Mouse (Mus musculus) 3T3-L1 (cell line): ENCODE measurements around the gene Bend4.
A peak's percentile ranks its signal among the peaks of the same experiment; 100 is the strongest.

Experiments
- DNase-seq: peaks from one replicate; pipeline ENCODE4 v3.0.0-alpha.2; 2015; ENCODE audit warnings: low read depth, low spot score

Bend4 gene

DNA sequence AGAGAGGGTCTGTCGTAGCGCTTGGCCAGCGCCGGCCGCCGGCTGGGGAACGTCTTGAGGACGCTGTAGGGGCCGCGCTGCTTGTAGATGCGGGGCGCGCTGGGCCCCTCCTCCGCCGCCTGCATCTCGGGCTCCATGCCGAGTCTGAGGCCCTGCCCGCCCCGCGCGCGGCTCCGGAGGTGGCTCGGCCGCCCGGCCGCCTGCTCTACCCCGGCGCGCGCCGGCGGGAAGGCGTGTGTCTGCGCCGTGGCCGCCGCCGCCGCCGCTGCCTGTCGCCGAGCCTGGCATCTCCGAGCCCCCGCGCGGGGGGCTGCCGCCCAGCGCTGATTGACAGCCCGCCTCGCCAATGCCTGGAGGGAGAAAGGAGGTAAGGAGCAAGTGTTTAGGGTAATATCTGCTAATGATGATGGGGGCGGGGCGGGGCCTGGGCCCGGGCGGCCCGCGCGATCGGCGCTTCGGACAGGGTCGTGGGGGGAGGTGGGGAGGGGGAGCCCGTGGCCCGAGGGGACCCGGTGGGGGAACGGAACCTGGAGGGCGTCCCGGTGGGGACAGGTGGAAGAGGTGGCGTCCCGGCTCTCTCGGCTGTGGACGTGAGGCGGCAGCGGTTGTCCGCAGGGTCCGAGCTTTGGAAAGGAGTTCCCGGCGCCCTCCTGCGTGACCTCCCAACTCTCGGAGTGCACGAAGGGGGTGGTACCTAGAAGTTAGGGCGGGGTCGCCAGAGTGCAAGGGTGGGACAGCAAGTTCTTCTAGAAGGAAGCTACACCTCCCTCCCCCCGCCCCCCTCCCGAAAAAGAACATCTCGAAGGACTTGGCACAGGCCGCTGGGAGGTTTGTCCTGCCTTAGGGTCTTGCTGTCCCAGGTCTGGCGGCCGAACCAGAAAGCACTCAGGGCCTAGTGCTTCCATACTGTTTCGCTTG is at the start of gene Bend4:
TSS of gene Bend4 (minus strand) at position 868 of the 918 bp plus-strand sequence.
- DNase-seq, result peak; percentile 16

DNA sequence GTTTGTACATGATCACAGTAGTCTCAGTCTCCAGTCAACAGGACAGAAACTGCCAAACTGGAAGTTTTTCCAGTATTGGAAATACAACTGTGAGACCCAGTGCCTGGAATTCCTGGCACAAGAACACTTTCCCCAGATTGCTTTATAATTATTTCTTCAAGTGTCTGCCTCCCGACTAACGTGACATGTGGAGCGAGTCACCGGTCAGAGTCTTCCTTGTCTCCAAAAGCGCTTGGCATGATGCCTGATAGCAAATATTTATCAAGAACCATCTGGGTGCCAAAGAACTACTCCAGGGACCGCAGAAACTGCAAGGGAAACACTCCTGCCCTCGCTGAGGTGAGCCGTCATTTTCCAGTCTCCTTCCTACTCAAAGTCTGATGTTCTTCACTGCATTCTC is 45.6 kb upstream of the Bend4 start:
- peak; percentile 19 for DNase-seq

DNA sequence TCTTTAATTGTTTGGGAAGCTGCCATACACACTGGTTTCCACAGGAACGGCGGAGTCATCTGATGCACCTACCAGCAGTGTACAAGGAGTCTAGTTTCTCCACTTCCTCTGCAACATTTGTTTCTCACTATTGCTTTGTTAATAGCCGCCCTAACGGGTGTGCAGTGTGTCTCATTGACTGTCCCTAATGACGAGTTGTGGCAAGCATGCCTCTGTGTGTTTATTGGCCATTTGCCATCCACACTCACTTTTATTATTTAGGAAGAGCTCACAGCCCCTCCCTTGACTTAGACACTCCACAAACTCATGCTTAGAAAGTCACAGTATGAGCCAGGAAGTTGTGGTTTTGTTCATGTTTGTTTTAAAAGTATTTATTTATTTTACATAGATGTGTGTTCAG is 45.0 kb upstream of the Bend4 start:
- no peak for DNase-seq

DNA sequence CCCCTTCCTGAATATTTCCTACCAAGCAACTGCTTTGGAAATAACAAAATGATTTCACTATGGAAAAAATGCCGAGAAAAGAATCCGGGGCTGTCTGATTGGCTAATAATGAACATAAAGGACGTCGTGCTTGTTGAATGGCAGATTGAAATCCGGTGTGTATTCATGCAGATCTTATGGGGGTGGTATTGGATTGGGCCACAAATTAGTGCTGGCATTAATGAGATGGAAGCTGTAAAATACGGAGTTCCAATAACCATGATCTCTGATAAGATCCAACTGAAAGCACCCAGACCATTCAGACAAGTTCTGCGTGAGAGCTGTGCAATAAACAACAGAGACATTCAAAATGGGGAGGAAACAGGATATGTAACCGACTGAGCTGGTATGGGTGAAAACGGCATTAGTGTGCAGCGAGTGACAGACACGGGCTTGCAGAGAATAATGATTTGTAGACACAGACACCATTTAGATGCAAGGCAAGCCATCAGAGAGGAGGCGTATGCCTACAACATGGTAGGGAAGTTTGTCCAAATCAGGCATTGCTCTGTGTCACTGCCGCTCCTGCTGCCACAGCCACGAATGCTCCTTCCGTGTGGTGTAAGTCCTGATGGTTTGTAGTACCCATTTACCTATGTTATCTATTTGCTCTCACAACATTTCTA is 38.9 kb upstream of the Bend4 start:
- DNase-seq, result no peak

DNA sequence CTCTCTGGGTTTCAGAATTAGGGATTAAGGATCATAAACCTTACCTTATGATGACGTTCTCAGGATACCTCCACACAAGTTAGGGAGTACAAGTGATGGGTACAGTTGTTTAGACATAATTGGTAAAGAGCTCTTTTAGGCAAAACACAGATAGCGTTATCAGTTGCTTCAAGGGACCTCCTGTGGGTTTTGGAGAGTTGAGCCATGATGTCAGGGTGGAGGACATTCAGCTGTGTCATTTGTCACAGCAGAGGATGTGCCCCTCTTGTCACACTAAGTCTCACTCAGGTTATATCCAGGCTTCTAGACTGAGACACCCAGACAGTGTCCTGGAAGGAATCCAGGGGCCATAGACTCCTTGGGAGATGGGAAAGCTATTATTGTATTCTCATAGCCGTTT is 36.8 kb upstream of the Bend4 start:
- no peak for DNase-seq

DNA sequence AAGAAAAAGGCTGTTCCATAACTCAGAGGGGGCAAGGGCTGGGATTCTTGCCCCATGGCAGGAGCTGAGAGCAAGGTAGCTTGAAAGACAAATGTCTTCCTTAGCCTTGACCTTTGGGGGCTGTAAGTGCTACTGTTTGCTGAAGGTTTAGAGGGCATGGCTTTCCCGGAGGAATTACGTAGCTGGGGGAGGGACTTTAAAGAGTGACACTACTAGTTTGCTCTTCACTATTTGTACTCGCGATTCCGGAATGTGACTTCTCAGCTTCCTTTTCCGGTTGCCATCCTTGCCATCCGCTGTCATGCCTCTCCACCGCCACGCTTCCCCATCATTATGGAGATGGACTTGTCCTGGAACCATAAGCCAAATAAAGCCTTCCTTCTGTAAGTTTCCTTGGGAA is 35.5 kb upstream of the Bend4 start:
- DNase-seq, result no peak

DNA sequence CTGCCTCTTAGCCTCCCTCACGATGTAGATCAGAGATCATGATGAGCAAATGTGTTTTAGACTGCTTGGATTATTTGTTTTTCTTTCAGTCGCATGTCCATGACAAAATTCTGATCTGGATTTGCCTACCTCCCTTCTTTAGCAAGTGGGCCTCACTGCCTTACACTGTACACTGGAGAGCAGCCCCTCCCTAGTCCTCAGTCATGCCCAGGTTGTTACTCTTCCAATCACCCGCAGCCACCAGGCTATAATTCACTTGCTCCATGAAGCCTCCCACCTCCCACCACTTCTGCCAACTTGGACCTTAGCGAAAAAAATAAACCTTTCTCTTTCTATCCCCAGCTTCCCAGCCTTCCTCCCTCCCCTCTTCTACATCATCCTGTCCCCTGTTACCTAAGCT is 34.2 kb upstream of the Bend4 start:
- DNase-seq, result no peak

DNA sequence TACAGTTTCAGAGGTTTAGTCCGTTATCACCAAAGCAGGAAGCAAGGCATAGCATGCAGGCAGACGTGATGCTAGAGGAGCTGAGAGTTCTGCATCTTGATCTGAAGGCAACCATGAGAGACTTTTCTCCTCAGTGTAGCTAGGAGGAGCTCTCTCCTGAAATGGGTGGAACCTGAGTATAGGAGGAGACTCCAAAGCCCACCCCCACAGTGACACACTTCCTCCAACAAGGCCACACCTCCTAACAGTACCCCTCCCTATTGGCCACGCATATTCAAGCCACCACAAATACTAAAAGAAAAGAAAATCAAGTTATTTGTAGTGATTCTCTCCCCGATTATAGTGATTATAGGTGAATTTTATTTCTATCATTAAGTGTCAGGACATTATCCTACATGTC is 28.7 kb upstream of the Bend4 start:
- DNase-seq, result no peak

DNA sequence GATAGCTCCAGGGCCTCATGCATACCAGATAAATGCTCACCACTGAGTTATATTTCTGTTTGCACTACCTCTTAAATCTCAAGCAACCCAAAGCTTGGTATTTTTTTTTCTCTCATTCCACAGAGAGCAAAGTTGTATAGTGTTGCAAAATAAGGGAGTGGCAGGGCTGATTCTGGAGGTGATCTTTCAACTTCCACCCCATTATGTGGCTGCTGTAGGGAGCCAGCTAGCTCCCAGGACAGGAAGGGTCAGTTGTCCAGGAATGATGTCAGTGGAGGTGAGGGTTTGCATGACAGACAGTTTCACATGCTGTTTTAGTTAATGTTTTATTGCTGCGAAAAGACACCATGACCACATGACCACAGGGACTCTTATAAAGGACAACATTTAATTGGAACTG is 26.2 kb upstream of the Bend4 start:
- DNase-seq, result no peak

DNA sequence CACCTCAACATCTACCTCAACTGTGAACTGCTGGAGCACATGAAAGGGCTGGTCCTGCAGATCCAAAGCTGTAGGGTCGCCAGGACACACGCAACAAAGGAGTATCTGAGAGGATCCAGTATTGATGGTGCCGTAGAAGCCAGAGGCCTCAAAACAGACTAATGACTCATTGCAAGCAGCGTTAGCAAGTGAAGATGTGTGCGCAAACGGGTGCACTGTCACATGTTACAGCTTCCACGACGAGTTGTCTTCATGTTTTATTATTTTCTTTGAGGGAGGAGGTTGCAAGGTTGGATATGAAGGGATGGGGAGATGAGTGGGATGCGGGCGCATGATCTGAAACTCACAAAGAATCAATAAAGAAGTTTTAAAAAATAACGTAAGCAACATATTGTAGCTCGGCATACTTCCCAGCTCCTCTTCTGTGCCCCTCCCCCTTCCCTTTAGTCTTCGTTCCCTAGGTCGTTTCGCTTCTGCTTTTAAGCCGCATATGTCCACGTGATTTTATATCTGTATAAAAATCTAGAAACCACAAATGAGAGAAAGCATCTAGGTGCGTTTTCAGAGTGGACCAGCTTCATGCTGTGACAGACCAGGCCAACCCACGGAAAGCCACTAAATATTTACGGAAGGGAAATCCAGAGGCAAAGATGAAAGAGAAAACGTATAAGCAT is 22.0 kb upstream of the Bend4 start:
- DNase-seq, result no peak

DNA sequence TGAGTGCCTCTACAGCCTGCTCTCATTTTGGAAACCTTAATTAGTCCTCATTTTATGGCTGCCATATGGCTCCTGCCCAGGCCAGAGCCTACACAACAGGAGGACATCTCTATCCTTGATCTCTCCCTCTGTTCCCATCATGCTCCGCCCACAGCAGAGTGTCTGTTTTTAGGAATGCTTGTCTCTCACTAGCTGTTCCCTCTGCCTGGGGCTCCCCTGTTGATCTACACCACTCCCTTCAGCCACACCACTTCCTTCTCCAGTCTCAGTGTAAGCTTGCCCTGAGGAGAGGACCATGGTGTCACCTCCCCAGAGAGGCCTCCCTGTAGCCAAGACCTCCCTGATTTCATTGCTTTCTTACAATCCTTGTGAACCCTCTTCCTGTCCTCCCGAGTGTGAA is 18.4 kb upstream of the Bend4 start:
- no peak for DNase-seq

DNA sequence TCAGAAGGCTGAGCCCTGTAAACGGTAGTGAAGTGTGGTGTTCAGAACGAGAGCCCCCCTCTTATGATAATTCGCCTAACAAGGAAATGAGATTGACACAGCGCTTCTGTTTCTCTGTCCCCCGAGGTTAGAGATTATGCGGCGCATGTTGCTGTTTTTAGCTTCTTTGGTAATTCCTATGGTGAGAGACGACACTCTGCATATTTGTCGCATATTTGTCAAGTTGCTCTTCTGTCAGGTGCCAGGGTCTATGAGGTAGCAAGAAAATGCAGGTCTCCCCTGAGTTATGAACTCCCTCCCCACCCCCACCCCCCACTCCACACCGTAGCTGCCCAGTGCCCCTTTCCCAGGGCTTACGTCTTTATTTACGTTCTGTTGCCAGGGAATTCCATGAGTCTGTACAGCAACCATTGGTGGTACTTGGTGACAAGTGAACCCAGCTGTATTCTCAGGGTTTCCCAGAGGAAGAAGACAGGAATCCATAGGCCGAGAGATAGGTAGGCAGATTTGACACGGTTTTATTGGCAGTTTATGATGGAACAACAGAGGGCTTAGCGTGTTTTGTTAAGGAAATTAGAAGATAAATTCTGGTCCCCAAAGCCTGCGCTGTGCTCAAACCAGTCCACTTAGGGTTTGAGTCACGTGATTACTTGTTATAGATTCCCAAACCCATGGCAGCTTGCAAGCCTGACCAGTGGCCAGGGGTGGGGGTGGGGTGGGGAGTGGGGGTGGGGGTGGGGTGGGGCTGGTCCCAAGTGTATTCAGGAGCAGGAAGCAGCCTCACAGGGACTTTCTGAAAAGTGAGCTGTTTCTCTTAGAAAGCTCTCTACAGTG is 16.3 kb upstream of the Bend4 start:
- DNase-seq, result no peak

DNA sequence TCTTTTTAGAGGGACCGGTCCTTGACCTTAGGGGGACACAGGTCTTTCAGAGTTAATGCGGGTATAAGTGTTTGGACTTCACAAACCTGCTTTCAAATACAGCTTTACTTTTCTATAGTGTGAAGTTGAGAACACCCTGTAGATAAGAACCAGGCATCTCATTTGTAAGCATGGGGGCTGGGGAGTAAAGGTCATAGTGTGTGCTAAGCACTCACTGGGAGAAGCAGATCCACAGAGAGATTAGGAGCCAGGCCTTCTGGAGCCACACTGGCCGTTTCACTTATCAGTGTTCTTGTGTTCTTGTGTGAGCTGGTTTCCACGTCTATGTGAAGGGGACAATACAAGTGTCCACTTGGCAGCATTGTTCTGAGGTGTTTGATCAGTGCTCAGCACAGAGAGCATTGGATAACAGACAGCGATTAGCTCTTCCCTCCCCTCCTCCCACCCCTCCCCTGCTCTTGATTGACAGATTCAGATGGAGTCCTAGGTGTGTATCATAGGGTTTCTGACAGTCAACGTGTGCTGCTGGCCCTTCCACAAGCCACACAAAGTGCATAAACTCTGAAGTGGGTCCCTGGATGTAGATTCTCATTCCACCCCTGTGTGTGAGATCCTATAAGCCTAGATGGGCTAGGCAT is 14.8 kb upstream of the Bend4 start:
- no peak for DNase-seq

DNA sequence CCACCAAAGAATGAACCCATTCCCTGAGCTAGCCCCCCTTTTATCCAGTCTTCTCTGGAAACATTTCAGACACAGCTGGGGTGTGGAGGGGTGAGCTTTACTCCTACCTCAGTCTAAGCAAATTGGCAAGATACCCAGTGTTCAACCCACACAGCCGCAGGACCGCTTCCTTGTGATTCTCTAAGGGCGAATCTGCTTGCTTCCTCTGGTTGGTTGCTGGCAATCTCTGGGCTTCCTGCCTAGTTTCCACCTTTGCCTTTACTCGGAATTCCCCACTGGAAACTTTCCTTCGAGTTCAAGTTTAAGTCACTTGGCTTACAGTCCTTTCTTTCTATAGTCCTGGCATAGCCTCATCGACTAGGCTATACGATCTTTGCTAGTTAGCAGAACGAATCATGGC is 12.5 kb upstream of the Bend4 start:
- peak; percentile 59 for DNase-seq

DNA sequence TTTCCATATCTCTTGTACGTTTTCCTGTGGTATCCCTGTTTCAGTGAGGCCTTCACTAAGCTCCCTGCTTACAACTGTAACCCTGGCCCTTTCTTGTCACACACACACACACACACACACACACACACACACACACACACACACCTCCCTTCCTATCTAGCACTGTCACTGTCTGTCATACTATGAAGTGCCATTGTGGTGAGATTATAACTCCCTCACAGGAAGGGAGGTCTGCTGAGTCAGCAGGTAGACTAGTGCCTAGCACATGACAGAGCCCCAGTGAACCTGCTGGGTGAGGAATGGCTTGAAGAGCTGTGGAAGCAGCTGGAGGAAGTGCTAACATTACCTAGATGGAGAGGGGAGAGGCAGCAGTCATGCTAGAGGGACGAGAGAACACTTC is 9.3 kb upstream of the Bend4 start:
- no peak for DNase-seq

DNA sequence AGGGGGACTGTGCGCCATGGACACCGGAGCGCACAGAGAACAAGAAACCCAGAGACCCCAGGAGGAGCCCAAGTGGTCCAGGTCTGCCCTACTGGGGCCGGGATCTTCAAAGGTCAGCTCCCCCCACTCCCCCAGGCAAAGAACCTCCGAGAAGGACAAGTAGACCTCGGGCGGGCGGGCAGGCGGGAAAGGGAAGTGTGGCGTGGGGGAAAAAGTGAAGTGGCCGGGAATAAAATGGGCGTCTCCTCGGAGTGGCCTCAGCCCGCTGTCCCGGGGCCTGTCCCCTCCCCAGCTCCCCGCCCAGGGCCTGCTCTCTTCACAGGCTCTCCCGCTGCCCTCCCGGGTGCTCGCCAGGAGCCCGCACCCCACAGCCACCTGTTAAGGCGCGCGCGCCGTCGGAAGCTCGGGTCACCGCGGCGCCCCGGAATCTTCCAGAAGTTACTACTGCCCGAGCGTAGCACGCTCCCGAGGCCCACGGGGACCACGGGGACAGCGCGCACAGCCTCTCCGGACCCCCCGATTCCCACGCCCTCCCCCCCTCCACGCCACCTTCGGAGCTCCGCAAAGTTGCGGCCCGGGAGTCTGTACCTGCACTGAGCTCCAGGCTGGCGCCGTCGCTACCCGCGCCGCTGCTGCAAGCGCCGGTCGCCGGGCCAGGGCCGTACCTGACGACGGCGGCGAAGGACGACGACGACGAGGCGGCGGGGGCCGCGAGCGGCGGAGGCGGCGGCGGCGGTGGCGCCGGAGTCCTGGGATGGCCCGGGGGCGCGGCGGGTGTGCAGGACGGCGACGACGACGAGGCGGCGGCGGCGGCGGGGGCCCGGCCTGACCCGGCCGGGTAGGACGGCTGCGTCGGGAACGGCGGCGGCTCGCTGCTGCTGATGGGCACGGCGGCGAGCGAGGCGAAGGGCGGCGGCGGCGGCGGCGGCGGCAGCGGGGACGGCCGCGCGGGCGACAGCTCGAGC is 1.4 kb downstream of the Bend4 start:
- no peak for DNase-seq

DNA sequence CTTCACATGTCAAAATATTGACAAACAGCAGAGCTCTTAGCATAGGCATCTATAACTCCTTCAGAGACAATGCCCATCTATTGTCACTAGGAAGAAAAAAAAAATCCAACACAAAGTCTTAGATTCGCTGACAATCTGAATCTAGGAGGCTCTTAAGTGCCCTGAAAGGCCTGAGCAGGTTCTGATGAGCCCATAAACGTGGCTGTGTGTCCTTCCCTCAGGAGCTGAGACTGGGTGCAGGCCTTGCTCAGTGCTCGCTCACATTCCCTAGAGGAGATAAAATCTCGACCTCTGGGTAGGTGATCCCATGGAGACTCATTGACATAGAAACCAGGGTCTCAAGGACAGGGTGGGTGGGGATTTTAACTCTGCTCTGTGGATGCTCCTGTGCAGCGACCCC is 2.1 kb downstream of the Bend4 start:
- DNase-seq, result no peak

DNA sequence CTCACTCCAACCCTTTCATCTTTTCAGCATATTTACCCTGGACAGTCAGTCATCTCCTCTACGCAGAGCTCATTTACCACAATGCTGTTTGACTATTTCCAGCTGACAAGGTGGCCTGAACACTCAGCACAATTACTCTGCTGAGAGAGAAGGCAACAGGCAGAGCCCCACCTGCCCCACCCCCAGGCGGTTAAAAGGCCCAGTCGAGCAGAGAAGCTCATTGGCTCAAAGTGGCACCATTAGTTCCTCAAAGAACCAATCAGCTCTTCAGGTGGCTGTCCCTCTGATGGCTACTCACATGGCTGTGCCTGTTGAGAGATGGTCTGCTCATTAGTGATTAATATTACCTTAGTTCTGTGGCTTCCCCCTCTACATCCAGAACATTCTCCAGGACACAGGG is 3.5 kb downstream of the Bend4 start:
- DNase-seq, result no peak

DNA sequence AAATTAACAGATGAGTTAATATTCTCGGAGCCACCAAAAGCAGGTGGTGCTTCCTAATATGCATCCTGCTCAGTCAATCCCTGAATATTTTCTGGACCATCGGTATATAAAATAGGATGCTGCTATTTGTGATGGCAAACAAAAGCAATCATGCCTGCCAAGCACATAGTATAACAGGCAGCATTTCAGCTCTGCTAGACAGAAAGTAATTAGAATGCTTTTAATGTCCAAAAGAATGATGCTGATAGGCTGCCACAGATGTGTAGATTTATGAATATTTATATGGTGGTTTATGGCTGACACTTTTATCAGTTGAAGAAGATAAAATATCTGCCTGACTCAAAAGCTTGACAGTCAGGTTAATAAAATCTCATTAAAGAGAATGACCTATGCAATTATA is 4.1 kb downstream of the Bend4 start:
- DNase-seq, result no peak

DNA sequence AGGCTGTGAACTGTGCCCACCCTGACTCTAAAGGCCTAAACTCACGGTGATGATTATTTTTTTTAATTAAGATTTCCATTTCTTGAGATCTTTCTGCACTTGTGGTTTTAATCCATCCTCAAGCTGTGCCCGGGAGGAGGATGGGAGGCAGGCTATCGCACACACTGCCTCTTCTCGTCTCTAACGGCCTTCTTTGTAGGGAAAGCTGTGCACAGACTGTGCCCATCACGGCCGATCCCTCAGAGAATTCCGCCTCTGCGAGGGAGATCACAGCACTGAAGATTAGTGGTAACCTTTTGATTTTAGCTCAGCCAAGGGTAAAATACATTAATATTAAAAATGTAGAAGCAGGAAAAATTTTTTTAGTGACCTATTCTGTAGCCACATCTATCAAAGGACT is 4.8 kb downstream of the Bend4 start:
- DNase-seq, result no peak
